Mouse (Mus musculus): Measurements from ENCODE around the gene 4930402K13Rik. TPM values are rescaled to one million over a fixed set of nuclear protein-coding genes. Genes with fewer than 3 reads are reported as not detected.

4930402K13Rik gene
- not detected in 2 replicates for polyA plus RNA-seq (2012; rRNA removed)

DNA sequence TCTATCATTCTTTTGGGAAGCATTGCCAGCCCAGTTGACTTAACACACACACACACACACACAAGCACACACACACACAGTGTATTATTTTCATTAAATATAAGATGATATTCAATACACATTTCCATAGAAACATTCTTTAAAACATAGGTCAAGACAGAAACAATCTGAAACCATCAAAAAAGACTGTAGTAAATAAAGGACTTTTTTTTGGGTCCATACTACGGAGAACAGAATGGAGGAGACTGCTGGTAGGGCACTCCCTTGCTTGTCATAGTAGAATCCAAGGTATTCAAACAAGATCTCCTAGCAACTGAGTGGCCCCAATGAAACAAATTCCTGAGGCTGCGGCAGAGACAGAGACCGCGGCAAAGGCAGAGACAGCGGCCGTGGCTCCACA is at the start of gene 4930402K13Rik:
TSS of gene 4930402K13Rik (plus strand) at position 301 of the 400 bp plus-strand sequence.

DNA sequence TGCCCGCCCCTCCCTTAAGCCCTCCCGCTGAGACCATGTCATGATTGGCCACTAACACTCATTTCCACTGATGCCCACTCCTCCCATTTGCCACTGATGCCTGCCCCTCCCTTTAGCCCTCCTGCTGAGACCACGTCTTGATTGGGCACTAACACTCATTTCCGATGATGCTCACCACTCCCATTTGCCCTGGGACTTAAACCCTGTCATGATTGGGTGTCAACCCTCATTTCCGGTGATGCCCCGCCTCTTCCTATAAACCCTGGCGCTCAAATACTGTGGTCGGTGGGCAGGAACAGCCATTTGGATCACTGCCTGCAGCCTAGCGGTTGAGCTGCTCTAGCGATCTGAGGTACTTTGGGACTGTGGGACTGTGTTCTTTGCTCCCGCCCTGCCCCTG is 41.6 kb upstream of the 4930402K13Rik start, which contains the start of gene Fthl17f:
TSS of gene Fthl17f (plus strand) at position 301 of the 400 bp plus-strand sequence.

Other genes starting within 250 kb of the 4930402K13Rik start
- gene Gm5751, start 230.3 kb upstream of the 4930402K13Rik start, polyA plus RNA-seq (2012; rRNA removed) = not detected in 2 replicates
- gene B630019K06Rik, start 212.2 kb upstream of the 4930402K13Rik start, polyA plus RNA-seq (2012; rRNA removed) = 0.20 and 0.24 TPM in 2 replicates
- not detected in 2 replicates for gene Fthl17b, start 141.6 kb upstream of the 4930402K13Rik start, polyA plus RNA-seq (2012; rRNA removed)
- gene Fthl17c, start 128.0 kb upstream of the 4930402K13Rik start, polyA plus RNA-seq (2012; rRNA removed) = not detected in 2 replicates
- gene Fthl17d, start 117.8 kb upstream of the 4930402K13Rik start, polyA plus RNA-seq (2012; rRNA removed) = not detected in 2 replicates
- not detected in 2 replicates for gene Fthl17e, start 71.1 kb upstream of the 4930402K13Rik start, polyA plus RNA-seq (2012; rRNA removed)
- gene Fthl17f, start 41.5 kb upstream of the 4930402K13Rik start, polyA plus RNA-seq (2012; rRNA removed) = not detected in 2 replicates
- gene Lancl3, start 95.3 kb downstream of the 4930402K13Rik start, polyA plus RNA-seq (2012; rRNA removed) = 0.05 and 0.06 TPM in 2 replicates
- gene Gm14862, start 152.3 kb downstream of the 4930402K13Rik start, polyA plus RNA-seq (2012; rRNA removed) = 0.44 and 0.76 TPM in 2 replicates
- gene Xk, start 168.2 kb downstream of the 4930402K13Rik start, polyA plus RNA-seq (2012; rRNA removed) = 8.2 and 9.3 TPM in 2 replicates
- 1.2 and 2.1 TPM in 2 replicates for gene H2al1m, start 179.2 kb downstream of the 4930402K13Rik start, polyA plus RNA-seq (2012; rRNA removed)
- 0.11 TPM in 1 of 2 replicates, not detected in the other for gene H2al1k, start 246.1 kb downstream of the 4930402K13Rik start, polyA plus RNA-seq (2012; rRNA removed)